Mouse (Mus musculus) brain, embryonic 14.5 days (tissue): Measurements from ENCODE around the gene Rab3il1. TPM values are rescaled to one million over a fixed set of nuclear protein-coding genes. Genes with fewer than 3 reads are reported as not detected.
A peak's percentile ranks its signal among the peaks of the same experiment; 100 is the strongest.

Experiments used
- DNase-seq: peaks from one replicate; pipeline ENCODE4 v3.0.0-alpha.2; 2011; ENCODE audit warnings: low read depth
- CTCF ChIP-seq: fragments of 200-500 bp; IDR thresholded peaks from 2 replicates; pipeline ENCODE4 v1.5.1; 2012; ENCODE audit warnings: inconsistent platforms, mild to moderate bottlenecking, moderate library complexity, borderline replicate concordance; ENCODE audit not compliant: insufficient read depth, insufficient read length; ENCODE audit errors: extremely low read depth
- POLR2A ChIP-seq: fragments of 200-500 bp; IDR thresholded peaks from 2 replicates; pipeline ENCODE4 v1.6.1; 2012; ENCODE audit warnings: mild to moderate bottlenecking, inconsistent platforms, borderline replicate concordance; ENCODE audit not compliant: poor library complexity, insufficient read depth, insufficient read length, severe bottlenecking; ENCODE audit errors: extremely low read depth
- polyA plus RNA-seq: library from polyadenylated mRNA; depleted of rRNA; stranded (reverse); fragments of >200 nt; gene quantifications from 2 replicates; pipeline ENCODE4 v1.2.3, GENCODE M21; 2012

Rab3il1 gene
- polyA plus RNA-seq, 1 experiment = 20.0 TPM

- no peak for TF ChIP-seq CTCF
- TF ChIP-seq POLR2A = no peak
- DNase-seq = no peak
Observed at GRCm38 (mm10) chr19:10037534-10037933, 36.1 kb downstream of the Rab3il1 start.

- TF ChIP-seq POLR2A (no peak), CTCF (no peak)
- DNase-seq = no peak
Observed at GRCm38 (mm10) chr19:10038364-10038763, 36.9 kb downstream of the Rab3il1 start.

GRCm38 (mm10) chr19:10038910-10039309 lies 37.4 kb downstream of the Rab3il1 start:
- DNase-seq = peak; percentile 64
- TF ChIP-seq CTCF (no peak), POLR2A (no peak)

- TF ChIP-seq CTCF (peak; percentile 14; the same call in 1 of the 2 replicates), POLR2A (no peak)
- no peak for DNase-seq
Observed at GRCm38 (mm10) chr19:10039615-10040014, 38.1 kb downstream of the Rab3il1 start.

GRCm38 (mm10) chr19:10040866-10041387 lies 39.5 kb downstream of the Rab3il1 start:
- TF ChIP-seq CTCF = no peak
- TF ChIP-seq POLR2A = no peak
- no peak for DNase-seq

- TF ChIP-seq POLR2A = peak; percentile 52; the same call in 1 of the 2 replicates
- TF ChIP-seq CTCF = no peak
Observed at GRCm38 (mm10) chr19:10041388-10042148, 40.1 kb downstream of the Rab3il1 start, which contains the start of gene Fads3. Fads3 (plus strand) TSS chr19:10041569.

GRCm38 (mm10) chr19:10042232-10042631 lies 40.8 kb downstream of the Rab3il1 start:
- DNase-seq = no peak
- TF ChIP-seq CTCF (no peak), POLR2A (no peak)

More at GRCm38 (mm10) chr19:10041388-10042148, 40.1 kb downstream of the Rab3il1 start, which contains the start of gene Fads3:
- DNase-seq = peak; percentile 76

GRCm38 (mm10) chr19:10042816-10043215 lies 41.3 kb downstream of the Rab3il1 start:
- TF ChIP-seq CTCF (no peak), POLR2A (no peak)
- no peak for DNase-seq

- no peak for DNase-seq
- TF ChIP-seq POLR2A (no peak), CTCF (no peak)
Observed at GRCm38 (mm10) chr19:10043643-10044042, 42.2 kb downstream of the Rab3il1 start.

GRCm38 (mm10) chr19:10045707-10046106 lies 44.2 kb downstream of the Rab3il1 start:
- DNase-seq = no peak
- no peak for TF ChIP-seq CTCF
- TF ChIP-seq POLR2A = no peak

- no peak for DNase-seq
- TF ChIP-seq CTCF (no peak), POLR2A (no peak)
Observed at GRCm38 (mm10) chr19:10046346-10046745, 44.9 kb downstream of the Rab3il1 start.
